Mouse (Mus musculus) layer of hippocampus, postnatal 25 days (tissue): ENCODE measurements at regions not wholly inside any gene's neighbourhood (a gene's known extent, or its start where the extent isn't known, plus 50 kb on each side); places are given as distances from the start of the nearest gene placed in this dataset.

Source experiments
- DNase-seq, 2 experiments: peaks; one replicate each; pipeline ENCODE4 v3.0.0; 2022; ENCODE audit warnings: mixed read lengths in 2 of 2, low spot score in 1 of 2; ENCODE audit errors: extremely low spot score in 1 of 2

GRCm38 (mm10) chr16:5480148-5480547, 224.4 kb upstream of the Eef2kmt start:
- no peak for DNase-seq

GRCm38 (mm10) chr16:5478970-5479369, 223.2 kb upstream of the Eef2kmt start:
- no peak for DNase-seq

- peak in 1 of 2 experiments; percentile 67 for DNase-seq
Observed at GRCm38 (mm10) chr16:5471321-5471720, 215.5 kb upstream of the Eef2kmt start.

- DNase-seq: peak; percentile 40 to 60
Observed at GRCm38 (mm10) chr16:5467587-5467986, 211.8 kb upstream of the Eef2kmt start.

GRCm38 (mm10) chr16:5466760-5467159, 211.0 kb upstream of the Eef2kmt start:
- DNase-seq: no peak

- no peak for DNase-seq
Observed at GRCm38 (mm10) chr16:5455352-5455965, 199.7 kb upstream of the Eef2kmt start.

GRCm38 (mm10) chr16:5454243-5454642, 198.5 kb upstream of the Eef2kmt start:
- no peak for DNase-seq

- no peak for DNase-seq
Observed at GRCm38 (mm10) chr16:5452971-5453370, 197.2 kb upstream of the Eef2kmt start.

- DNase-seq: no peak
Observed at GRCm38 (mm10) chr16:5445776-5446175, 190.0 kb upstream of the Eef2kmt start.

GRCm38 (mm10) chr16:5444785-5445184, 189.0 kb upstream of the Eef2kmt start:
- DNase-seq: no peak

GRCm38 (mm10) chr16:5439717-5440116, 183.9 kb upstream of the Eef2kmt start:
- no peak for DNase-seq

- no peak for DNase-seq
Observed at GRCm38 (mm10) chr16:5438405-5438804, 182.6 kb upstream of the Eef2kmt start.

- no peak for DNase-seq
Observed at GRCm38 (mm10) chr16:5431689-5432088, 175.9 kb upstream of the Eef2kmt start.

- peak; percentile 36 to 37 for DNase-seq
Observed at GRCm38 (mm10) chr16:5431111-5431510, 175.3 kb upstream of the Eef2kmt start.

GRCm38 (mm10) chr16:5429466-5429865, 173.7 kb upstream of the Eef2kmt start:
- DNase-seq: no peak

- no peak for DNase-seq
Observed at GRCm38 (mm10) chr16:5425908-5426307, 170.1 kb upstream of the Eef2kmt start.

- DNase-seq: no peak
Observed at GRCm38 (mm10) chr16:5422041-5422440, 166.3 kb upstream of the Eef2kmt start.

- DNase-seq: no peak
Observed at GRCm38 (mm10) chr16:5421591-5421990, 165.8 kb upstream of the Eef2kmt start.

GRCm38 (mm10) chr16:5419467-5419866, 163.7 kb upstream of the Eef2kmt start:
- DNase-seq: no peak

GRCm38 (mm10) chr16:5418462-5419197, 162.8 kb upstream of the Eef2kmt start:
- DNase-seq: no peak

GRCm38 (mm10) chr16:5415310-5415709, 159.5 kb upstream of the Eef2kmt start:
- no peak for DNase-seq

GRCm38 (mm10) chr16:5411819-5412385, 156.1 kb upstream of the Eef2kmt start:
- DNase-seq: no peak
